Mouse (Mus musculus) erythroblast, embryonic 14.5 days (primary cell): ENCODE results near the gene Dyrk1a.

Experiments used
- GATA1 ChIP-seq: IDR thresholded peaks from 2 replicates; pipeline ENCODE4 v1.6.1; 2012; ENCODE audit warnings: low read length, inconsistent platforms, mixed read lengths
- TAL1 ChIP-seq: IDR thresholded peaks from 3 replicates; pipeline ENCODE4 v1.6.1; 2012; ENCODE audit warnings: low read length, inconsistent platforms, mixed read lengths

DNA sequence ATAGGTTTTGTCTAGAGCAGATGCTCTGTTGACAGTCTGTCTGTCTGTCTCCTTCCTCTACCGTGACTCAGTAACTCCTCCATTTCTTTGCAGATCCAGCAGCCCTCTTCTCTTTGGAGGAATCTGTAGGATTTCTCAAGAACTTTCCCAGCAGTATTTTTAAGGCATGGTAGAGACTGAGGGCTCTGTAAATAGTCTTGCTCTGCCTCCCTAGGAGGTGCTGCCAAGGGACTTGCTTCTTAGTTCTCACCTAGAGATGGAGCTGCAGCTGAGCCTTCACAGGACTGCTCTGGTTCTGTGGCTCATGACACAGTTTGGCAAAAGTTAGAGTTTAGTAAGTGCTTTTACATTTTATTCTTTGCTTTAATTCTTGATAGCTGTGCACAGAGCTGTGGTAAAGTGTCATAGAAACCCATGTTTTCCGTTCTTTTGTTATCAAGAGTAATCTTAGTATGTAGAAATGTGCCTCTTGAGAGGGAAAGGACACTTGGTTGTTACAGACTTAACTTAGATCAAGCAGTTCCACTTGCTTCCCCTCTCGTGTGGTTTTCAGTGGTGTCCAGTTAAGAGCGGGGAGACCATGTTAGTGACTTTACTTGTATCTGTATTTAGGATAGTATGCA, 82.4 kb downstream of the Dyrk1a start:
- TF ChIP-seq GATA1 (no peak), TAL1 (no peak)
